Mouse (Mus musculus): ENCODE data around the gene Tmem258.

GRCm38 (mm10) chr19:10248128-10248527 lies 44.3 kb downstream of the Tmem258 start:
- TF ChIP-seq CTCF (IDR thresholded peaks at IDR 0.05; ENCODE audit: low read depth, low read length) (no peak), POLR2A (IDR thresholded peaks at IDR 0.05; ENCODE audit: borderline replicate concordance, low read depth, low read length) (no peak)

Data from bone marrow macrophage, adult 2 months (primary cell).